Mouse (Mus musculus): ENCODE data around the gene Tex35. TPM values are rescaled to one million over a fixed set of nuclear protein-coding genes. Genes with fewer than 3 reads are reported as not detected.

The Tex35 gene
- total RNA-seq, 2 experiments from 2014 or later: not detected

DNA sequence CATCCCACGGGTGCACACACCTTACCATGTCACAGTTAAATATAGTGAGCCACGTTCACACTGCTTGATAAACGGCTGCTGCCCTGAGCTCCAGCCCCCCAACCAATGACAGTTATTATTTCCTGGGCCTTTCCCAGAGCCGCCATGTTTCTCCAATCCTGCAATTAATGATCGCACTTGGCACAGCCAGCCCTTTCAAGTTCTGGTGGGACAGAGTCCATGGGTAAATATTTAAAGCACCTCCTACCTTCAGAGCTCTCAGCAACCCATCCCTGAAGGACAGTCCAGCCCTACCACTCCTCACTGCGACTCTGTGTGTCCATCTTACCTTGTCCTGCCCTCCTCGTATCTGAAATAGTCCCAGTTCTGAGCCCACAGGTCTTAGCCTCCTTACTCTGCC is 28.4 kb downstream of the Tex35 start:
- H3K27ac ChIP-seq: no peak overlapping the region
- no peak overlapping the region for H3K4me3 ChIP-seq
- no peak for TF ChIP-seq CTCF (IDR thresholded peaks at IDR 0.05)
- DNase-seq (ENCODE audit: extremely low spot score in 1 of 2, low spot score in 2 of 2): no peak
- intact Hi-C loops (cut with DNase I): loop anchor here (10.0 kb wide), 1 partner anchor 375 kb away; the partner anchor contains the start of gene Cryzl2

DNA sequence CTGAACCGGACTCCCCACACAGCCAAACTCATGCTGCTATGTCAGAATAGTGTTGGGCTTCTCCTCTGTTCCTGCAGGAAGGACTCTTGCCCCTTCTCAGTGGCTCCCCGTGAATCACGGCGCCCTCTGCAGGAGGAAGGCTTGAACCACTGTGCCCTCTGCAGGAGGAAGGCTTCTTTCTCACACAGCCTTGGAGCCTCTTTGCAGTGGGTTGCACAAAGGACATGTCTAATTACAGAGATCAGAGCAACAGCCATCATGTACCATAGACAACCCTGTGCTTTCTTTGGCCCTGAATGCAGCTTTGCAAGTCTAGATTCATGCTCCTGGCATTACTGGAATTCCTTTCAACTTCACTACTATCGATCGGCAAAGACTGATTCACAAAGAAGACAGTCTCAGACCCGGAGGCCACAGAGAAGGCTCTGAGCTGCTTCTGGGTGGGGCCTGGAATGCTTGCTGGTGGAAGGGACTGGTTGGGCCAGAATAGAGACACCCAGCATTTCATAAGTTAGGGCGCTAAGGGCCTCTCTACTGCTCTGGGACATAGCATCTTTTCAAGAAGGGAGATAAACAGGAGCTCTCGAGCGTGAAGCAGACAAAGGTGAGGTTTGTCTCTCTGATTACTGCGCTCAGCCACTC is 29.0 kb downstream of the Tex35 start:
- intact Hi-C loops (cut with DNase I): loop anchor here (5.0 to 10.0 kb wide), 3 partner anchors 82 to 375 kb away; partner anchors contain the start of genes Cryzl2 and Ralgps2
- peak; percentile 57 for TF ChIP-seq CTCF (IDR thresholded peaks at IDR 0.05)
- H3K4me3 ChIP-seq: no peak overlapping the region
- H3K27ac ChIP-seq: no peak overlapping the region
- DNase-seq (ENCODE audit: extremely low spot score in 1 of 2, low spot score in 2 of 2): peak in 1 of 2 experiments; percentile 26

DNA sequence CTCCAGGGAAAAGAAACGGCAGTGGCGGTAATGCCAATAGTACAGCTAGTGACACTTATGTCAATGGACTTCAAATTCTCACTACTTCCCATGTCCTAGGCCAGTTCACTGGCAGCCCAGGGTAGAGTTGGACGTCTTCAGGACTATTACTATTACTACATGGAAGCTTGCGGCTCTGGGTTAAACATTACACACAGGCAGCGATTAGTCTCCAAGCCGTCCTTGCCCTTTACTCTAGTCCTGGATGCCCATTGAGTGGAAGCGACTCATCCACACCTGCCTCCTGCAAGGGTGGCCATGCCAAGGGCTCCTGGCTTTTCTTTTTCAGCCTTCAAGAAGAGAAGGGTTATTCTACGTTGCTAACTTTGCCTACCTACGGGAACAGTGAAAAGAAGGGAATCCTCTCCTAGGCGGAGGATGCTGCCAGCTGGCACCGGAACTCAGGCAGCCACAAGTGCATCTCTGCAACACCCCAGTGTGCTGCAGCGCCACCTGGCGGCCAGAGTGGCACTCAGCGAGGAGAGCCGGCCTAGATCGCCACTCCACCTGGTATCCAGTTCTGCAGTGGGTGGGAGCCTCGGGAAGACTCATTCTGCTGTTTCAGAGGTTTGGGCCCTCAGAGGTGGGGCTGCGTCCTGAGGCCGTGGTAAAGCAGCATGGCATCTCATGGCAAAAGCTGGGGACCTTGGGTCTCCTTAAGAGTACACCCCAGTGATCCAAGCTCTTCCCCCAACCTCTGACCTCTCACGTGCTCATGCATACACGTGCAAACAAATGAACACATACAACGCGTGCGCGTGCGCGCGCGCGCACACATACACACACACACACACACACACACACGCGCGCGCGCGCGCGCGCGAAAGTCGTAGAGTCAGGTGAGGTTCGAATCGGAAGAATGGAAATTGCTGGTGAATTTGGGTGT is 31.4 kb downstream of the Tex35 start:
- DNase-seq (ENCODE audit: extremely low spot score in 1 of 2, low spot score in 2 of 2): peak; percentile 88 to 96
- TF ChIP-seq CTCF (IDR thresholded peaks at IDR 0.05): peak; percentile 99
- no peak overlapping the region for H3K27ac ChIP-seq
- intact Hi-C loops (cut with DNase I): loop anchor here (1.0 to 5.0 kb wide), 4 partner anchors 80 to 335 kb away; partner anchors contain the start of gene Ralgps2
- H3K4me3 ChIP-seq: peak overlapping the region; percentile 21; the same call in 1 of the 2 replicates

DNA sequence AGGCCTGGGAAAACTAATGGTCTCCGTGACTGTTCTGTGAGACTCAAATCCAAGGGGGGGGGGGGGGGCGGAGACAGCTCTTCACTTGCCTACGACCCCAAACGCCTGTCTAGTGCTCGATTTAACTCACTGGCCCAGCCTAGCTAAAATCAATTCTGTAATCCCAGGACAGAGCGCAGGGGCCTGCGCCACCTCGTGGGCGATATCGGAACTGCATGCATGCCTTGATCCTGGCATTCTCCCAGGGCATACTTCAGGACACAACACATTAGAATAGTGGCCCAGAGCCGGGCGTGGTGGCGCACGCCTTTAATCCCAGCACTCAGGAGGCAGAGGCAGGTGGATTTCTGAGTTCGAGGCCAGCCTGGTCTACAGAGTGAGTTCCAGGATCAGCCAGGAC is 32.2 kb downstream of the Tex35 start:
- DNase-seq (ENCODE audit: extremely low spot score in 1 of 2, low spot score in 2 of 2): peak; percentile 81 to 85
- peak; percentile 81 for TF ChIP-seq CTCF (IDR thresholded peaks at IDR 0.05)
- Histone ChIP-seq H3K27ac (no peak overlapping the region), H3K4me3 (no peak overlapping the region)
- intact Hi-C loops (cut with DNase I): loop anchor here (1.0 to 5.0 kb wide), 3 partner anchors 79 to 159 kb away; partner anchors contain the start of gene Ralgps2

DNA sequence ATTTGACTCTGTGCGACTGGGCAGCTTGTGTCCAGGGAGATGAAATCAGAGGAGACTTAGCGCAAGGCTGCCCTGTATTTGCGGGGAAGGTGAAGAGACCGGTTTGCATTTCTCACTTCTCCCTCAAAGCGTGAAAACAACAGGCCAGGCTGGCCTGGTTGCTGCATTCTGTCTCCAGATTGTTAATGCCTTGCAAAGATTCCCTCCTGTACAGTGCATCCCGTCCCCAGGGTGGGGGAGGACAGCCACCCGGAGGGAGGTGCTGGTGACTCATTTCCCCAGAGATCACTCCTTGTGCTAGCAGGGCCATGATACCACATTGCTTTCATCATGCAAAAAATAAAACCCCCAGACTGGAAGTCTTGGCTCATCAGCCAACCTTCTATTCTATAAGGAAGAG is 33.5 kb downstream of the Tex35 start:
- TF ChIP-seq CTCF (IDR thresholded peaks at IDR 0.05): no peak
- intact Hi-C loops (cut with DNase I): loop anchor here (5.0 kb wide), 2 partner anchors 78 to 138 kb away; partner anchors contain the start of gene Ralgps2
- no peak overlapping the region for H3K4me3 ChIP-seq
- DNase-seq (ENCODE audit: extremely low spot score in 1 of 2, low spot score in 2 of 2): no peak
- no peak overlapping the region for H3K27ac ChIP-seq

DNA sequence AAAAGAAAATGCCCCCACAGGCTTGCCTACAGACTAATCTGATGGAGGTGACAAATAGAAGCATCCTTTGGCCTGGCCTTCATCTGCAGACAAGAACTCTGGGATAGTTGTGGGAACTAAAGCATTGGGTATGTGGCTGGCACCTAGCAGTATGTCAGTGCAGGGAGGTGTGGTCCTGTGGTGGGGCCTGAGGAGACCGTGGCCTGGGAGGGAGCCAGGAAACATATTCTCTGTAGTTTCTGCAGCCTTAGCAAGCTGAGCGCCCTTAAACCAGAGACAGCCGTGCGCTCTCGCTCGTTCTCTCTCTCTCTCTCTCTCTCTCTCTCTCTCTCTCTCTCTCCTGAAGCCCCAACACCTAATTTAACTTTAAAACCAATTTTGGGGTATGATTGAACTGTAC is 34.1 kb downstream of the Tex35 start:
- intact Hi-C loops (cut with DNase I): no loop called here
- Histone ChIP-seq H3K27ac (no peak overlapping the region), H3K4me3 (no peak overlapping the region)
- no peak for TF ChIP-seq CTCF (IDR thresholded peaks at IDR 0.05)
- DNase-seq (ENCODE audit: extremely low spot score in 1 of 2, low spot score in 2 of 2): no peak

DNA sequence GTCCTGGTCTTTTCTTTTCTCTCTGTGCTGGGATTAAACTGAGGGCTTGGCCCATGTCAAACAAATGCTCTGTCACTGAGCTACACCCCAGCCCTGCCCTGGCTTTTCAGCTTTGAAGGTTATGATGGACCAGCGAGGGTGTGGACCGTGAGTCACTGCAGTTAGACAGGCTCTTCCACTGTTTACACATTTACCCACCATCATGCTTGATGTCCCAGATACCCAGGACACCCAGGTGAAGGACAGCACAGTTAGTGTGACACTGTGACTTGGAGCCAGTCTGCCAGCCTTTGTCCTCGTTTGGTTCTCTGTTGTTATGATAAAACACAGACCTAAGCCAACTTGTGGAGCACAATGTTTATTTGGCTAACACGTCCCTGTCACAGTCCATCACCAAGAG is 34.9 kb downstream of the Tex35 start:
- DNase-seq (ENCODE audit: extremely low spot score in 1 of 2, low spot score in 2 of 2): no peak
- intact Hi-C loops (cut with DNase I): no loop called here
- Histone ChIP-seq H3K4me3 (no peak overlapping the region), H3K27ac (no peak overlapping the region)
- no peak for TF ChIP-seq CTCF (IDR thresholded peaks at IDR 0.05)

DNA sequence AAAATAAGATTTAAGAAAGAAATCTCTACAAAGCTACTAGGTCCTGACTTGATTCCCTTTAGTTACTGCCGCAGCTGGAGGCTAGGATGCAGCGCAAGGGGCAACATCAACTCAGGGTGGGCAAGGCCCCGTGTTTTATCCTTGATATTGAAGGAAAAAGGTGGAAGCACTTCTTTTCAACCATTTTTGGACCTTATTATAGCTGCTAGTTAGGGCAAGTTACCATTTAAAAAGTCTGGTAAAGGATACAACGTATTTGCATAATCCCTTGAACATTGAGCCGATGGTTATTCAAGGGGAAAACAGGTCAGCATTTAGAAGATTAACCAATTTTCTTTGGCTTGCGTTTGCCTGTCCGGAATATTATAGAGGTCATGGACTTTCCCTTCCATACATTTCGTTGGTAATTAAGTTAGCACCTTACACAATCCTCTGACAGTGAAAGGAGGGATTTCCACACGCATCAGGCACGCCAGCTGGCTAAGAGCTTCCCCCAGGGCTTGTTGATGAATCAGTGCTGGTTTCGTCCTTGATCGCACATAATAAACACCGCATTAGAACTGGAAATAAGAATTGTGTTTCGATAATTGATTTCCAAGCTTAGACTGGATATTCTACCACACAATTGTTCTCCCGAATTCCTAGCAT is 39.2 kb downstream of the Tex35 start:
- intact Hi-C loops (cut with DNase I): no loop called here
- TF ChIP-seq CTCF (IDR thresholded peaks at IDR 0.05): no peak
- no peak for DNase-seq (ENCODE audit: extremely low spot score in 1 of 2, low spot score in 2 of 2)
- Histone ChIP-seq H3K4me3 (no peak overlapping the region), H3K27ac (no peak overlapping the region)

DNA sequence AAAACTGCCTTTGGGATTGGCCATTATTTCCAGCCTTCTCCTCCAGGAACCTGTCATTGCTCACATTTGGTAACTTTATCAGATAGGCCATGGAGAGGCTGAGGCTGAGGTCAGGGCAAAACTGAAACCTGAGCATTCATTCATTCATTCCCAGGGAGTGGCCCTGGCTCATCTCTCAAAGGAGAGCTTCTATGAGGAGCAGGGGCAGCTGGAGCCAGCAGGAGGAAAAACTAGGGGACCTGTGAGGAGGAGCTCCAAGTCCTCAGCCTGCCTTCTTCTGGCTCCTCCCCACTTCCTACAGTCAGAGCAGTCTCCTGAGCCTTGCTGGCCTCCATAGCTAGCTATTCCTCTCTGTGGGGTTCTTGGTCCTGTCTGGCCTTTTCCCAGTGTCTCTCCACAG is 40.2 kb downstream of the Tex35 start:
- no peak overlapping the region for H3K4me3 ChIP-seq
- intact Hi-C loops (cut with DNase I): no loop called here
- DNase-seq (ENCODE audit: extremely low spot score in 1 of 2, low spot score in 2 of 2): no peak
- H3K27ac ChIP-seq: no peak overlapping the region
- TF ChIP-seq CTCF (IDR thresholded peaks at IDR 0.05): no peak

DNA sequence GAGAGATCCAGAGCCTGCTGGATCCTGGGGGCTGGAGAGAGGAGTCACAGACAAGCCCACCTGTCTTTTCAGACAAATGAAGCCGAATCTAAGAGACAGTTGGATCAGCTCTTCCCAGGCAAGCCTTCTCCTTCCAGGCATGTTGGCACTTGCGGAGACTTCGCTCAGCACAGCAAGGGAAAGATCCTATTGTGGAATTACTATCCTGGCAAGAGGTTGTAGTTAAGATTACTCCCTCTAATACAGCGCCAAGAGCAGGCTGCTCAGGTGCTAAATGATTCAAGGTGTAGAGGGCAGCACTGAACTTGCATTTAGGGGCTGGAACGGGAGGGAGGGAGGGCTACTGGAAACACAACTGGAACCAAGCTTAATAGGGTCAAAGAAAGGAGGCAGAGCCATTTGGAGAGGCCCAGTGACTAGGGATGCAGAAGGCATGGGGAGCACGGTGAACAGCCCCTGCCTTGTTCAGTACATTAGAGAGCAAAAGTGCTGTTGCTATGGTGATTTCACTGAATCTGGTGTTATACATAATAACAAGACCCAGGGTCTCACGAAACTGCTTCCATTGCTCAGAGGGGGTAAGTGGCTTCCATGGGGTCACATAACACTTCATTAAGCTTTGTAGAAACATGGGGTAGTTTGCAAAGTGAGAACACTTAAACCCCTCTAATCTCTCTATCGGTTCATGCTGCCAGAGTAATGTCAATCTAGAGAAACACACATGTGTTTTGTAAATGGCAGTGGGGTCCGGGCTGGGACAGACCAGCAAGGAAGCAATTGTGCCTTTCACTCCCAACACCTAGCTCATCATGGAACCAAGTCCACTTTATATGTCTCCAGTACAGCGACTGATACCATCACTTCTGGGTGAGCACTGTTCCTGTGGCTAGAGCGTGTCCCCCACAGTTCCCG is 42.4 kb downstream of the Tex35 start:
- H3K27ac ChIP-seq: no peak overlapping the region
- intact Hi-C loops (cut with DNase I): no loop called here
- no peak for TF ChIP-seq CTCF (IDR thresholded peaks at IDR 0.05)
- DNase-seq (ENCODE audit: extremely low spot score in 1 of 2, low spot score in 2 of 2): no peak
- H3K4me3 ChIP-seq: no peak overlapping the region
